Mouse (Mus musculus) CH12.LX (cell line): ENCODE results near the gene Calhm3. TPM values are rescaled to one million over a fixed set of nuclear protein-coding genes. Genes with fewer than 3 reads are reported as not detected.

ENCODE experiments used
- DNase-seq: peaks from one replicate; pipeline ENCODE4 v3.0.0-alpha.2; 2013; ENCODE audit errors: extremely low read depth
- H3K27ac ChIP-seq: 2 replicates; pipeline ENCODE4 v1.5.1; 2012; ENCODE audit warnings: low read depth, mild to moderate bottlenecking, control low read depth, moderate library complexity; ENCODE audit not compliant: insufficient read depth
- H3K27me3 ChIP-seq: replicated peaks from 2 replicates; pipeline ENCODE3; 2012; ENCODE audit warnings: inconsistent platforms
- H3K36me3 ChIP-seq, 2 experiments: replicated peaks in 1 of 2; 2 replicates each; pipeline versions ENCODE3 to v1.6.1; 2012; ENCODE audit warnings: inconsistent platforms in 1 of 2, low read length in 1 of 2, mild to moderate bottlenecking in 1 of 2, mixed read lengths in 1 of 2, moderate library complexity in 1 of 2; ENCODE audit not compliant: control insufficient read depth in 1 of 2, insufficient read depth in 1 of 2
- H3K4me1 ChIP-seq, 2 experiments: 2 replicates each; pipeline ENCODE4 v1.6.1; 2012; ENCODE audit warnings: inconsistent platforms in 1 of 2, moderate library complexity in 1 of 2; ENCODE audit not compliant: insufficient read depth in 2 of 2, control insufficient read depth in 1 of 2
- H3K4me2 ChIP-seq: 2 replicates; pipeline ENCODE4 v1.6.1; 2012; ENCODE audit warnings: low read depth, mild to moderate bottlenecking, control low read depth; ENCODE audit not compliant: poor library complexity, insufficient read depth, severe bottlenecking
- H3K4me3 ChIP-seq, 3 experiments: fragments of 150-350 bp in 1 of 3; sonication (generic) in 1 of 3; replicated peaks in 1 of 3; 2 replicates each; pipeline versions ENCODE3 to v1.5.1; 2011 to 2012; ENCODE audit warnings: low read depth in 2 of 3, low read length in 2 of 3, mild to moderate bottlenecking in 2 of 3, moderate library complexity in 2 of 3, control low read depth in 1 of 3, improper control_type of control experiment in 1 of 3, inconsistent platforms in 1 of 3, mixed read lengths in 1 of 3; ENCODE audit not compliant: poor library complexity in 1 of 3
- H3K79me2 ChIP-seq: replicated peaks from 2 replicates; pipeline ENCODE4 v1.6.1; 2012; ENCODE audit warnings: mild to moderate bottlenecking, moderate library complexity; ENCODE audit not compliant: control insufficient read depth, poor library complexity, insufficient read depth, severe bottlenecking; ENCODE audit errors: extremely low read depth
- H3K9ac ChIP-seq: 2 replicates; pipeline ENCODE4 v1.6.1; 2012; ENCODE audit warnings: low read depth, mild to moderate bottlenecking, control low read depth, moderate library complexity; ENCODE audit not compliant: insufficient read depth
- H3K9me3 ChIP-seq: replicated peaks from 2 replicates; pipeline ENCODE3; 2012; ENCODE audit warnings: low read length, inconsistent platforms, mixed read lengths
- BHLHE40 ChIP-seq: IDR thresholded peaks from 2 replicates; pipeline ENCODE4 v1.6.1; 2011; ENCODE audit warnings: mild to moderate bottlenecking, low read depth, low read length, improper control_type of control experiment
- CHD1 ChIP-seq: IDR thresholded peaks from 2 replicates; pipeline ENCODE4 v1.6.1; 2012; ENCODE audit warnings: low read depth, low read length, improper control_type of control experiment, inconsistent platforms
- CHD2 ChIP-seq: IDR thresholded peaks from 2 replicates; pipeline ENCODE4 v1.6.1; 2011; ENCODE audit warnings: low read length, improper control_type of control experiment
- CTCF ChIP-seq, 2 experiments: IDR thresholded peaks in 1 of 2; conservative IDR thresholded peaks in 1 of 2; 2 replicates each; pipeline ENCODE4 v1.5.1; 2011 to 2012; ENCODE audit warnings: low read depth in 2 of 2, low read length in 2 of 2, improper control_type of control experiment in 1 of 2, inconsistent platforms in 1 of 2, mild to moderate bottlenecking in 1 of 2, moderate library complexity in 1 of 2
- E2F4 ChIP-seq: IDR thresholded peaks from 2 replicates; pipeline ENCODE4 v1.6.1; 2011; ENCODE audit warnings: low read depth, low read length, improper control_type of control experiment; ENCODE audit not compliant: insufficient replicate concordance
- ELF1 ChIP-seq: IDR thresholded peaks from 2 replicates; pipeline ENCODE4 v1.6.1; 2014; ENCODE audit warnings: low read depth, mild to moderate bottlenecking, inconsistent platforms, low read length, improper control_type of control experiment
- EP300 ChIP-seq: IDR thresholded peaks from 2 replicates; pipeline ENCODE4 v1.6.1; 2011; ENCODE audit warnings: low read length, improper control_type of control experiment
- ETS1 ChIP-seq: conservative IDR thresholded peaks from 2 replicates; pipeline ENCODE4 v1.6.1; 2012; ENCODE audit warnings: low read depth, mild to moderate bottlenecking, inconsistent platforms, low read length, improper control_type of control experiment, moderate library complexity
- GABPA ChIP-seq: IDR thresholded peaks from 2 replicates; pipeline ENCODE4 v1.6.1; 2012; ENCODE audit warnings: low read depth, low read length, improper control_type of control experiment, inconsistent platforms; ENCODE audit not compliant: insufficient replicate concordance
- HCFC1 ChIP-seq: IDR thresholded peaks from 2 replicates; pipeline ENCODE4 v1.6.1; 2012; ENCODE audit warnings: low read depth, mild to moderate bottlenecking, inconsistent platforms, low read length, improper control_type of control experiment
- IRF4 ChIP-seq: IDR thresholded peaks from 2 replicates; pipeline ENCODE4 v1.6.1; 2014; ENCODE audit warnings: low read depth, mild to moderate bottlenecking, inconsistent platforms, low read length, improper control_type of control experiment
- JUN ChIP-seq: IDR thresholded peaks from 2 replicates; pipeline ENCODE4 v1.6.1; 2011; ENCODE audit warnings: low read depth, mild to moderate bottlenecking, low read length, improper control_type of control experiment, moderate library complexity; ENCODE audit not compliant: insufficient read depth
- JUND ChIP-seq: conservative IDR thresholded peaks from 2 replicates; pipeline ENCODE4 v1.6.1; 2011; ENCODE audit warnings: low read depth, low read length, improper control_type of control experiment
- KAT2A ChIP-seq: IDR thresholded peaks from 2 replicates; pipeline ENCODE4 v1.6.1; 2012; ENCODE audit warnings: low read length, improper control_type of control experiment, inconsistent platforms; ENCODE audit not compliant: insufficient replicate concordance
- MAFK ChIP-seq: IDR thresholded peaks from 2 replicates; pipeline ENCODE4 v1.6.1; 2011; ENCODE audit warnings: low read length, improper control_type of control experiment; ENCODE audit not compliant: insufficient replicate concordance
- MAX ChIP-seq: IDR thresholded peaks from 2 replicates; pipeline ENCODE4 v1.6.1; 2011; ENCODE audit warnings: low read length, improper control_type of control experiment
- MAZ ChIP-seq: IDR thresholded peaks from 2 replicates; pipeline ENCODE4 v1.6.1; 2012; ENCODE audit warnings: low read depth, mild to moderate bottlenecking, inconsistent platforms, low read length, improper control_type of control experiment, moderate library complexity
- MEF2A ChIP-seq: IDR thresholded peaks from 2 replicates; pipeline ENCODE4 v1.6.1; 2014; ENCODE audit warnings: low read depth, mild to moderate bottlenecking, inconsistent platforms, low read length, improper control_type of control experiment, borderline replicate concordance
- MXI1 ChIP-seq: IDR thresholded peaks from 2 replicates; pipeline ENCODE4 v1.6.1; 2011; ENCODE audit warnings: mild to moderate bottlenecking, low read depth, low read length, improper control_type of control experiment
- MYC ChIP-seq: IDR thresholded peaks from 2 replicates; pipeline ENCODE4 v1.6.1; 2011; ENCODE audit warnings: low read depth, mild to moderate bottlenecking, improper control_type of control experiment, low read length
- NELFE ChIP-seq: IDR thresholded peaks from 2 replicates; pipeline ENCODE4 v1.6.1; 2011; ENCODE audit warnings: low read depth, low read length, improper control_type of control experiment
- NRF1 ChIP-seq: IDR thresholded peaks from 2 replicates; pipeline ENCODE4 v1.6.1; 2014; ENCODE audit warnings: low read depth, mild to moderate bottlenecking, inconsistent platforms, low read length, improper control_type of control experiment, moderate library complexity
- PAX5 ChIP-seq: IDR thresholded peaks from 2 replicates; pipeline ENCODE4 v1.6.1; 2012; ENCODE audit warnings: low read length, inconsistent platforms, mixed read lengths
- POLR2A ChIP-seq: IDR thresholded peaks from 2 replicates; pipeline ENCODE4 v1.6.1; 2011; ENCODE audit warnings: low read depth, mild to moderate bottlenecking, improper control_type of control experiment, low read length
- POLR2AphosphoS2 ChIP-seq: IDR thresholded peaks from 2 replicates; pipeline ENCODE4 v1.6.1; 2011; ENCODE audit warnings: low read depth, low read length, improper control_type of control experiment
- RAD21 ChIP-seq: IDR thresholded peaks from 2 replicates; pipeline ENCODE4 v1.6.1; 2011; ENCODE audit warnings: low read depth, mild to moderate bottlenecking, low read length, improper control_type of control experiment, moderate library complexity
- RCOR1 ChIP-seq: conservative IDR thresholded peaks from 2 replicates; pipeline ENCODE4 v1.6.1; 2012; ENCODE audit warnings: low read depth, mild to moderate bottlenecking, inconsistent platforms, low read length, improper control_type of control experiment
- SIN3A ChIP-seq: IDR thresholded peaks from 2 replicates; pipeline ENCODE4 v1.6.1; 2012; ENCODE audit warnings: low read length, improper control_type of control experiment, inconsistent platforms
- SMC3 ChIP-seq: IDR thresholded peaks from 2 replicates; pipeline ENCODE4 v1.6.1; 2011; ENCODE audit warnings: low read depth, low read length, improper control_type of control experiment
- TBP ChIP-seq: conservative IDR thresholded peaks from 2 replicates; pipeline ENCODE4 v1.6.1; 2011; ENCODE audit warnings: low read depth, low read length, improper control_type of control experiment
- TCF12 ChIP-seq: IDR thresholded peaks from 2 replicates; pipeline ENCODE4 v1.6.1; 2014; ENCODE audit warnings: low read depth, mild to moderate bottlenecking, inconsistent platforms, low read length, improper control_type of control experiment
- UBTF ChIP-seq: IDR thresholded peaks from 2 replicates; pipeline ENCODE4 v1.6.1; 2012; ENCODE audit warnings: low read depth, mild to moderate bottlenecking, inconsistent platforms, low read length, improper control_type of control experiment, moderate library complexity
- USF1 ChIP-seq: IDR thresholded peaks from 2 replicates; pipeline ENCODE4 v1.6.1; 2014; ENCODE audit warnings: low read depth, mild to moderate bottlenecking, inconsistent platforms, low read length, improper control_type of control experiment
- USF2 ChIP-seq: conservative IDR thresholded peaks from 2 replicates; pipeline ENCODE4 v1.6.1; 2011; ENCODE audit warnings: low read depth, low read length, improper control_type of control experiment
- ZC3H11A ChIP-seq: IDR thresholded peaks from 2 replicates; pipeline ENCODE4 v1.6.1; 2012; ENCODE audit warnings: low read depth, mild to moderate bottlenecking, inconsistent platforms, low read length, improper control_type of control experiment
- ZKSCAN1 ChIP-seq: IDR thresholded peaks from 2 replicates; pipeline ENCODE4 v1.6.1; 2012; ENCODE audit warnings: low read depth, inconsistent platforms, low read length, improper control_type of control experiment, borderline replicate concordance
- ZMIZ1 ChIP-seq: IDR thresholded peaks from 2 replicates; pipeline ENCODE4 v1.6.1; 2012; ENCODE audit warnings: low read depth, mild to moderate bottlenecking, inconsistent platforms, low read length, improper control_type of control experiment
- ZNF384 ChIP-seq: IDR thresholded peaks from 2 replicates; pipeline ENCODE4 v1.6.1; 2012; ENCODE audit warnings: low read depth, low read length, improper control_type of control experiment, inconsistent platforms
- dilution Hi-C: fragments of 300-500 bp; cut with MboI; formaldehyde crosslinking; loops from 2 replicates; pipeline ENCODE4 v1.14.3; 2020; ENCODE audit warnings: low sequenced_read_pairs; ENCODE audit not compliant: extremely low pct_unique_long_range_greater_than_20kb, extremely low pct_ligation_motif_present
- in situ Hi-C: fragments of 300-500 bp; cut with MboI; formaldehyde crosslinking; loops from 3 replicates; pipeline ENCODE4 v1.14.3; 2019; ENCODE audit warnings: low sequenced_read_pairs, low pct_ligation_motif_present, low pct_unique_long_range_greater_than_20kb, mixed read lengths
- polyA plus RNA-seq: library from polyadenylated mRNA; unstranded; fragments of >175 nt; gene quantifications from 2 replicates; pipeline ENCODE4 v1.2.1, GENCODE M21; 2012; ENCODE audit warnings: low read depth; ENCODE audit not compliant: insufficient read length
- total RNA-seq, 2 experiments: library from RNA; depleted of rRNA; stranded (reverse); fragments of 300-350 nt in 1 of 2; fragments of >200 nt in 1 of 2; gene quantifications; 2 replicates each; pipeline ENCODE4 v1.2.3; 2012 to 2014

Gene Calhm3
- total and polyA plus RNA-seq, 3 experiments, result not detected

GRCm38 (mm10) chr19:47133161-47133560 is 24.4 kb downstream of the Calhm3 start:
- Histone ChIP-seq H3K4me3 (peak overlapping the region in 1 of 3 experiments; percentile 8), H3K27ac (peak overlapping the region; percentile 93), H3K27me3 (no peaks in the 10 kb centered on the region), H3K79me2 (no peaks in the 10 kb centered on the region), H3K4me1 (peaks cover 27 to 73% of the 10 kb centered on the region in 2 experiments)
- peak; percentile 87 for DNase-seq
- TF ChIP-seq MYC (peak; percentile 68; the same call in 1 of the 2 replicates), NRF1 (no peak), MXI1 (peak; percentile 70; the same call in 1 of the 2 replicates), ZC3H11A (no peak), USF1 (no peak), E2F4 (no peak), SIN3A (peak; percentile 80), JUND (no peak), USF2 (no peak; the same call in 1 of the 2 replicates), NELFE (0 out of 2 replicates have a peak, but pooled peaks have one; percentile 3), ZKSCAN1 (no peak), POLR2A (peak; percentile 39; the same call in 1 of the 2 replicates), POLR2AphosphoS2 (no peak; the same call in 1 of the 2 replicates), CHD1 (no peak), MAX (peak; percentile 81), MAZ (peak; percentile 91), RCOR1 (0 out of 2 replicates have a peak, but pooled peaks have one; percentile 47), RAD21 (no peak; the same call in 1 of the 2 replicates), HCFC1 (no peak), SMC3 (0 out of 2 replicates have a peak, but pooled peaks have one; percentile 17), ETS1 (peak; percentile 82), BHLHE40 (peak; percentile 87), IRF4 (peak; percentile 92), MEF2A (peak; percentile 98), ZMIZ1 (no peak; the same call in 1 of the 2 replicates), CHD2 (no peak; the same call in 1 of the 2 replicates), TBP (peak; percentile 60; the same call in 1 of the 2 replicates), UBTF (0 out of 2 replicates have a peak, but pooled peaks have one; percentile 40), EP300 (peak; percentile 96), KAT2A (0 out of 2 replicates have a peak, but pooled peaks have one; percentile 28), JUN (peak; percentile 7; the same call in 1 of the 2 replicates), ELF1 (peak; percentile 32; the same call in 1 of the 2 replicates), PAX5 (no peak), CTCF (conservative IDR thresholded peaks at IDR 0.05 in 1 of 2, IDR thresholded peaks at IDR 0.05 in 1 of 2; ENCODE audit: low read depth in 2 of 2, low read length in 2 of 2) (no peak), TCF12 (peak; percentile 81), ZNF384 (peak; percentile 53), GABPA (no peak), MAFK (peak; percentile 79)
- TF ChIP-seq, all 38 proteins: peak for 22
- peaks cover 46 to 71% of the 10 kb centered on the region in 2 experiments for H3K36me3 ChIP-seq
- in situ Hi-C loops, result loop anchor here (5.0 kb wide), 1 partner anchor 34 kb away; no protein-coding TSS in a partner anchor
- peak overlapping the region; percentile 41 for H3K4me2 ChIP-seq
- no peaks in the 10 kb centered on the region for H3K9me3 ChIP-seq
- dilution Hi-C loops, result no loop called here
- H3K9ac ChIP-seq, result no peak overlapping the region
